Mouse (Mus musculus) heart, adult 2 months (tissue): Measurements from ENCODE around the gene Mcfd2.

Experiments
- CTCF ChIP-seq: fragments of 200-600 bp; IDR thresholded peaks from 2 replicates; pipeline ENCODE4 v1.8.1; 2022; ENCODE audit warnings: antibody characterized with exemption, mild to moderate bottlenecking, moderate library complexity
- POLR2A ChIP-seq: fragments of 200-500 bp; IDR thresholded peaks from 2 replicates; pipeline ENCODE4 v1.6.1; 2011; ENCODE audit warnings: mild to moderate bottlenecking, low read depth, low read length, control low read depth; ENCODE audit not compliant: insufficient read depth

GRCm38 (mm10) chr17:87275363-87276341 lies 9.9 kb upstream of the Mcfd2 start:
- no peak for TF ChIP-seq CTCF
- TF ChIP-seq POLR2A: no peak
